Mouse (Mus musculus) brain, embryonic 14.5 days (tissue): ENCODE results near the gene Nus1.

ENCODE experiments used
- CTCF ChIP-seq: fragments of 200-500 bp; IDR thresholded peaks from 2 replicates; pipeline ENCODE4 v1.5.1; 2012; ENCODE audit warnings: inconsistent platforms, mild to moderate bottlenecking, moderate library complexity, borderline replicate concordance; ENCODE audit not compliant: insufficient read depth, insufficient read length; ENCODE audit errors: extremely low read depth
- POLR2A ChIP-seq: fragments of 200-500 bp; IDR thresholded peaks from 2 replicates; pipeline ENCODE4 v1.6.1; 2012; ENCODE audit warnings: mild to moderate bottlenecking, inconsistent platforms, borderline replicate concordance; ENCODE audit not compliant: poor library complexity, insufficient read depth, insufficient read length, severe bottlenecking; ENCODE audit errors: extremely low read depth

DNA sequence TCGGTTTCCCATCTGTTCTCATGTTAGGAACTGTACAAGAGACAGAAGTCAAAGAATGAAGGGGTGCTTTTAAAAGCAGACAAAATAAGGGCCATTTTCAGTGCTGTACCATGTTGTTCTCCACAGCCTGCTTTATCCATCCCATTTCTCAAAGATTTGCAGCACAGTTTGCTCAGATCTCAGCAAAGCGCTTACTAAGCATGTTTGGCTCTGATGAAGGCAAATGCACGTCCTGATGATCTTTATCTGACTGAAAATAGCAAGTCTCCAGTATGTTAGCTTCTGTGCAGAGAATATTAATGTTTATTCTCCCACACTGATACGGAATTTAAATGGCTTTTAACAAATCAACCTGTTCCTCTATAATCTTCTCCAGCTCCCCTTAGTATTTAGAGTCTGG, 54.2 kb downstream of the Nus1 start:
- no peak for TF ChIP-seq CTCF
- no peak for TF ChIP-seq POLR2A
